Mouse (Mus musculus): ENCODE data around the gene Plxnc1. TPM values are rescaled to one million over a fixed set of nuclear protein-coding genes. Genes with fewer than 3 reads are reported as not detected.

Gene Plxnc1
- total and polyA plus RNA-seq, 2 experiments from 2014 or later = 11.5 to 70.2 TPM

DNA sequence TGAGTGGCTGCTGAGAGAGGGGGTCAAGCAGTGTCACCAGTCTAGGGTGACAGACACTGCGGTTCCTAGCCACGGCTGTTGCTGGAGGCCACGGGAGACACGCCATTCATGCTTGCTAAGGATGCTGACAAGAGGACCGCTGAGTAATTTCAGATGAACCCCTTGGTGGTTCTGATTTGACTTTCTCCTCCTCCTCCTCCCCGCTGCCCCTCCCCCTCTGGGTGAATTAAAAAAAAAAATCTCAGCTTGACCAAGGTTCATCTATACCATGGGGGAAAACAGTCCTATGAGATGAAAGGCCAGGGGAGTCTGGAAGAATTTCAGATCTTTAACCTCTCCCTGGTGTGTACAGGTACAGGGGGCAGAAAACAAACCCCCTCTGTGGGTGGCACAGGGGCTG is 22.9 kb downstream of the Plxnc1 start:
- Histone ChIP-seq H3K4me1 (ENCODE audit: insufficient read depth) (no peaks in the 10 kb centered on the region), H3K27ac (ENCODE audit: low read depth, low read length) (no peak overlapping the region), H3K9ac (no peak overlapping the region), H3K4me3 (ENCODE audit: low read depth, low read length) (no peak overlapping the region), H3K36me3 (ENCODE audit: insufficient read depth) (peaks cover 2% of the 10 kb centered on the region; the same call in 1 of the 2 replicates), H3K9me3 (ENCODE audit: low read length) (no peaks in the 10 kb centered on the region), H3K4me2 (ENCODE audit: low read depth) (no peak overlapping the region), H3K27me3 (ENCODE audit: insufficient read depth, low read length) (no peaks in the 10 kb centered on the region)
- DNase-seq = no peak
- 84% methylated on average over 6 of the region's 6 CpGs for WGBS
- no peak for ATAC-seq
- TF ChIP-seq CTCF (IDR thresholded peaks at IDR 0.05; ENCODE audit: low read depth) = no peak

DNA sequence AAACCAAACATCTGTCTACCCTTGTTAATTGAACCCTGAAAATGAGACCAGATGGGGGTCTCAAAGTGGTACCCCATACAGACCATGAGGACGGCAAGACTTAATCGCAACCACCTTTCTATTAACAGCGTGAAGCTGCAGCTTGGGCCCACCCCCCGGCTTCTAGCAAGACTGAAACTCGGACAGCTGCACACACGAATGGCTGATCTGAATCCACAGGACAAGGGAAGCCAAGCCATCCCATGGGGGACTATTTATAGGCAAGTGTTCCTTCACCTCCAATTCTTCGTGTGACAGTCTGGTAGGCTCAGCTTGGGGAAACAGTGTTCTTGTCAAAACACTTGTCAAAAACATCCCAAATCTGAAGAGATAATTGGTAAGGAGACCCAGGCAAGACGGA is 24.1 kb downstream of the Plxnc1 start:
- Histone ChIP-seq H3K27me3 (ENCODE audit: insufficient read depth, low read length) (no peaks in the 10 kb centered on the region), H3K4me3 (ENCODE audit: low read depth, low read length) (no peak overlapping the region), H3K9me3 (ENCODE audit: low read length) (no peaks in the 10 kb centered on the region), H3K9ac (no peak overlapping the region), H3K36me3 (ENCODE audit: insufficient read depth) (peaks cover 2% of the 10 kb centered on the region; the same call in 1 of the 2 replicates), H3K27ac (ENCODE audit: low read depth, low read length) (no peak overlapping the region), H3K4me2 (ENCODE audit: low read depth) (no peak overlapping the region), H3K4me1 (ENCODE audit: insufficient read depth) (no peaks in the 10 kb centered on the region)
- no peak for DNase-seq
- TF ChIP-seq CTCF (IDR thresholded peaks at IDR 0.05; ENCODE audit: low read depth) = no peak
- WGBS = 71% methylated on average over 8 of the region's 8 CpGs
- ATAC-seq = no peak

DNA sequence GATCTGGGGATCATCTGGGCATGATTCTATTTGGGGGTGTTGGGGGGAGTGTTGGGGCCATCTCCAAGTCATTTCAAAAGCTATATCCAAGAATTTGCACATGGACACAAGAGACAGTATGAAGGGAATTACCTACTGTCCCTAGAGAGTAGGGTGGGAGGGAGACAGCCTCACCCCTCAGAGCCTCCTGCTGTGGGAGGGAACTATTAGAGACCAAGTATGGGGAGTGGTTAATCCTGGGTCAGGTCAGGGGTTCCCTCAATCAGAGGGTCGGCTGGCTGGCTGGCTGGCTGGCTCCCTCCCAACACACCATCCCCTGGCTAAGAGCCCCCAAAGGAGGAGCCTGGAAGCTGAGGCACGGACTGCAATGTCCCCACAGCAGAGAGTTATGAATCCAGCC is 24.7 kb downstream of the Plxnc1 start:
- no peak overlapping the region for H3K4me3 ChIP-seq (ENCODE audit: low read depth, low read length)
- H3K9me3 ChIP-seq (ENCODE audit: low read length) = no peaks in the 10 kb centered on the region
- no peak overlapping the region for H3K9ac ChIP-seq
- no peak overlapping the region for H3K27ac ChIP-seq (ENCODE audit: low read depth, low read length)
- DNase-seq (no peak), ATAC-seq (no peak)
- no peak for TF ChIP-seq CTCF (IDR thresholded peaks at IDR 0.05; ENCODE audit: low read depth)
- 43% methylated on average over 2 of the region's 2 CpGs for WGBS
- H3K4me2 ChIP-seq (ENCODE audit: low read depth) = no peak overlapping the region
- H3K36me3 ChIP-seq (ENCODE audit: insufficient read depth) = peaks cover 2% of the 10 kb centered on the region; the same call in 1 of the 2 replicates
- H3K27me3 ChIP-seq (ENCODE audit: insufficient read depth, low read length) = no peaks in the 10 kb centered on the region
- H3K4me1 ChIP-seq (ENCODE audit: insufficient read depth) = no peaks in the 10 kb centered on the region

DNA sequence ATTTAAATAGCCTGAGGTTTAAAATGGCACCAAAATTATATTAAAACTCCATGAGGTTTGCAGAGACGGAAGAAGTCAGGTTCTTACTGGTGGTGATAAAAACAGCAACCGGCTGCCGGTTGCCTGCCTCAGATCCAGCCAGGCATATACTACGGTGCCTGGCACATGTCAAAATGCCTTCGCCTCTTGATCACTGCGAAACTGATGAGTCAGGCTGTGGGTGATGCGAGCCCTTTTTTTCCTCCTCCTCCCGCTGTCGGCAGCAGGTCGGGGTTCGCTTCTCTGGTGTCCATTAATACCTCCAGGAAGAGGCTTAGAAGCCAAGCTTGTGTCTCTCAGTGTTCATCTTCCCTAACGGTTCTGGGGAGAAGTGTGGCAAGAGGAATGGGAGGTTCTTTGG is 25.1 kb downstream of the Plxnc1 start:
- no peaks in the 10 kb centered on the region for H3K27me3 ChIP-seq (ENCODE audit: insufficient read depth, low read length)
- peaks cover 2% of the 10 kb centered on the region; the same call in 1 of the 2 replicates for H3K36me3 ChIP-seq (ENCODE audit: insufficient read depth)
- ATAC-seq (peak; percentile 58; the same call in 1 of the 2 replicates), DNase-seq (peak; percentile 33)
- H3K4me1 ChIP-seq (ENCODE audit: insufficient read depth) = no peaks in the 10 kb centered on the region
- H3K9ac ChIP-seq = no peak overlapping the region
- WGBS = 65% methylated on average over 12 of the region's 12 CpGs
- no peak overlapping the region for H3K4me3 ChIP-seq (ENCODE audit: low read depth, low read length)
- no peak overlapping the region for H3K27ac ChIP-seq (ENCODE audit: low read depth, low read length)
- no peak overlapping the region for H3K4me2 ChIP-seq (ENCODE audit: low read depth)
- no peaks in the 10 kb centered on the region for H3K9me3 ChIP-seq (ENCODE audit: low read length)
- TF ChIP-seq CTCF (IDR thresholded peaks at IDR 0.05; ENCODE audit: low read depth) = no peak

DNA sequence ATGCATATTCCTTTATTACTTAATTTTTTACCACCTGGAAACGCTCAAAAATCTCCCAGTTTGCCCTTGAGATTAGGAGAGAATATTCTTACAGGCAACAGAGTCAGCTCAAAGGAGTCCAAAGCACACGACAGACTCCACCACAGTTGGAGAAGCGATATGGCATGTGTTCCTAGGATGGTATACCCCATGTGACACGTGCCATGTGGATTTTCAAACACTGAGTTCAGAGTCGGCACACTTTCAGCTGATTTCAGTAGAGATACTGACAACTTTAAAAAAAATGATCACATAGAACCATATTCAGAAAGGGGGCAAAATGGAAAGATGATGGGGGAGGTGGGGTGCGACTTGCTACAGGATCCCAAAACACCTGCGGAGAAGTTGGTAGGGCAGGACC is 26.0 kb downstream of the Plxnc1 start:
- no peak overlapping the region for H3K4me3 ChIP-seq (ENCODE audit: low read depth, low read length)
- H3K27me3 ChIP-seq (ENCODE audit: insufficient read depth, low read length) = no peaks in the 10 kb centered on the region
- ATAC-seq (peak; percentile 57; the same call in 1 of the 2 replicates), DNase-seq (peak; percentile 50)
- TF ChIP-seq CTCF (IDR thresholded peaks at IDR 0.05; ENCODE audit: low read depth) = no peak
- no peak overlapping the region for H3K9ac ChIP-seq
- peaks cover 2% of the 10 kb centered on the region; the same call in 1 of the 2 replicates for H3K36me3 ChIP-seq (ENCODE audit: insufficient read depth)
- no peak overlapping the region for H3K27ac ChIP-seq (ENCODE audit: low read depth, low read length)
- 65% methylated on average over 7 of the region's 7 CpGs for WGBS
- no peaks in the 10 kb centered on the region for H3K9me3 ChIP-seq (ENCODE audit: low read length)
- no peaks in the 10 kb centered on the region for H3K4me1 ChIP-seq (ENCODE audit: insufficient read depth)
- no peak overlapping the region for H3K4me2 ChIP-seq (ENCODE audit: low read depth)

DNA sequence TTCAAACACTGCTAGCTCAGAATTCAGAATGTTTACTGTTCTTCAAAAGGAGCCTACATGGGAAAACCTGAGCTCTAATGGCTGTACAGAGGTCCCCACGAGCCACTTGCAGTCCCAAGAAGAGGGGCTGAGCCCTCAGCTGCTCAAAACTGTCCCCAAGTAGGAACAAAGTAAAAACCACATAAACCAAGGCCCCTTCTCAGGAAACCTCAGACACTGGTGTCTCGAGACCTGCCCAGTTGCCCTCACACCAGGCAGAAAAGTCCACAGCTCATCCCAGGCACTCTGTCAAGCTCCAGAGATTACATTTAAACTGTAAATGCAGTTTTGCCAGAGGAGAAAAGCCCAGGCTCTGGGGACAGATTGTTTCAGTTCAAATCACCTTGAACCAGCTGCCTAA is 26.6 kb downstream of the Plxnc1 start:
- no peaks in the 10 kb centered on the region for H3K4me1 ChIP-seq (ENCODE audit: insufficient read depth)
- peak overlapping the region; percentile 9; the same call in 1 of the 2 replicates for H3K27ac ChIP-seq (ENCODE audit: low read depth, low read length)
- H3K36me3 ChIP-seq (ENCODE audit: insufficient read depth) = peaks cover 2% of the 10 kb centered on the region; the same call in 1 of the 2 replicates
- TF ChIP-seq CTCF (IDR thresholded peaks at IDR 0.05; ENCODE audit: low read depth) = no peak
- DNase-seq = no peak
- H3K9ac ChIP-seq = no peak overlapping the region
- 55% methylated on average over 2 of the region's 2 CpGs for WGBS
- no peak for ATAC-seq
- H3K4me3 ChIP-seq (ENCODE audit: low read depth, low read length) = no peak overlapping the region
- no peak overlapping the region for H3K4me2 ChIP-seq (ENCODE audit: low read depth)
- H3K27me3 ChIP-seq (ENCODE audit: insufficient read depth, low read length) = no peaks in the 10 kb centered on the region
- no peaks in the 10 kb centered on the region for H3K9me3 ChIP-seq (ENCODE audit: low read length)

DNA sequence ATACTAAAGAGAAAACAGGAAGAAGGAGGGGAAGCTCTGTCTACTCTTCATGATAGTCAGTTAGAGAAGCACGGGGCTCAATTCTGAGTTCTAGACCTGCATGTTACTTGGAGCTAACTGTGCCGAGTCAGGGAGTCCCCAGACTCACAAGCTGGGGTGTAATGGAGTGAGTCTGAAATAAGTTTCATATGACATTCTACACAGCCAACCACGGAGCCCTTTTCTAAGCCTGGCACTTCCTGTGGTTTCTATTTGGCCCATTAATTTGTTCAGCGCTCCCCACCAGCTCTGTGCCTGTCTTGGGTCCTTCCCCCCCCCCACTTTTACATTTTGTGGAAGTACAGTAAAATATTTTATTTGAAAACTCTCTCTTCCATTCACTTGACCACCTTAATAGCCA is 27.3 kb downstream of the Plxnc1 start:
- Histone ChIP-seq H3K4me3 (ENCODE audit: low read depth, low read length) (no peak overlapping the region), H3K27ac (ENCODE audit: low read depth, low read length) (no peak overlapping the region), H3K4me2 (ENCODE audit: low read depth) (no peak overlapping the region), H3K9ac (no peak overlapping the region), H3K36me3 (ENCODE audit: insufficient read depth) (peaks cover 2% of the 10 kb centered on the region; the same call in 1 of the 2 replicates), H3K9me3 (ENCODE audit: low read length) (no peaks in the 10 kb centered on the region), H3K4me1 (ENCODE audit: insufficient read depth) (no peaks in the 10 kb centered on the region), H3K27me3 (ENCODE audit: insufficient read depth, low read length) (no peaks in the 10 kb centered on the region)
- DNase-seq (no peak), ATAC-seq (no peak)
- TF ChIP-seq CTCF (IDR thresholded peaks at IDR 0.05; ENCODE audit: low read depth) = no peak
- 86% methylated on average over 4 of the region's 4 CpGs for WGBS

Measured in forebrain, postnatal 0 days (tissue).